Mouse (Mus musculus): ENCODE data around the gene Ube2g2. TPM values are rescaled to one million over a fixed set of nuclear protein-coding genes. Genes with fewer than 3 reads are reported as not detected.
"Not testable (repeated sequence)": the region's sequence is repeated elsewhere in the genome, so short reads cannot be mapped to it uniquely, and the experiment has no call there.

The Ube2g2 gene
- total RNA-seq, 2 experiments from 2014 or later: 39.4 to 50.7 TPM

GRCm38 (mm10) chr10:77687021-77687420 lies 64.9 kb downstream of the Ube2g2 start:
- no peak for ATAC-seq (replicated peaks; ENCODE audit: low FRiP score, low TSS enrichment, poor library complexity, severe bottlenecking)

GRCm38 (mm10) chr10:77690356-77690807 lies 68.3 kb downstream of the Ube2g2 start, which contains the start of gene Gm19402:
Gm19402 (minus strand) TSS chr10:77690757.
- not testable (repeated sequence) for ATAC-seq (replicated peaks; ENCODE audit: low FRiP score, low TSS enrichment, poor library complexity, severe bottlenecking)

Other genes starting within 250 kb of the Ube2g2 start
- 0.28 TPM in 1 of 2 replicates, not detected in the other for gene Adarb1, start 204.0 kb upstream of the Ube2g2 start, total RNA-seq (2014; fragmentation: Nextera tagmentation)
- gene Adarb1, start 204.0 kb upstream of the Ube2g2 start, total RNA-seq (2017): 1.1 and 3.9 TPM in 2 replicates
- gene Fam207a, start 106.5 kb upstream of the Ube2g2 start, total RNA-seq (2014; fragmentation: Nextera tagmentation): 19.8 and 20.0 TPM in 2 replicates
- 28.5 and 30.5 TPM in 2 replicates for gene Fam207a, start 106.5 kb upstream of the Ube2g2 start, total RNA-seq (2017)
- gene Itgb2, start 92.0 kb upstream of the Ube2g2 start, total RNA-seq (2014; fragmentation: Nextera tagmentation): 10.4 and 26.2 TPM in 2 replicates
- gene Itgb2, start 92.0 kb upstream of the Ube2g2 start, total RNA-seq (2017): 13.2 and 14.2 TPM in 2 replicates
- 31.7 and 48.4 TPM in 2 replicates for gene Pttg1ip, start 40.6 kb upstream of the Ube2g2 start, total RNA-seq (2014; fragmentation: Nextera tagmentation)
- 36.3 and 37.6 TPM in 2 replicates for gene Pttg1ip, start 40.6 kb upstream of the Ube2g2 start, total RNA-seq (2017)
- gene Sumo3, start 16.2 kb upstream of the Ube2g2 start, total RNA-seq (2014; fragmentation: Nextera tagmentation): 71.3 and 81.0 TPM in 2 replicates
- gene Sumo3, start 16.2 kb upstream of the Ube2g2 start, total RNA-seq (2017): 150 and 265 TPM in 2 replicates
- gene Gm49325, start 16.1 kb upstream of the Ube2g2 start, total RNA-seq (2014; fragmentation: Nextera tagmentation): not detected in 2 replicates
- not detected in 2 replicates for gene Gm49325, start 16.1 kb upstream of the Ube2g2 start, total RNA-seq (2017)
- gene Tspear, start 64.3 kb downstream of the Ube2g2 start, total RNA-seq (2014; fragmentation: Nextera tagmentation): 0.22 TPM in 1 of 2 replicates, not detected in the other
- gene Tspear, start 64.3 kb downstream of the Ube2g2 start, total RNA-seq (2017): not detected in 2 replicates
- not detected in 2 replicates for gene Gm19402, start 68.5 kb downstream of the Ube2g2 start, total RNA-seq (2014; fragmentation: Nextera tagmentation)
- not detected in 2 replicates for gene Gm19402, start 68.5 kb downstream of the Ube2g2 start, total RNA-seq (2017)
- gene Gm9508, start 75.0 kb downstream of the Ube2g2 start, total RNA-seq (2014; fragmentation: Nextera tagmentation): not detected in 2 replicates
- gene Gm9508, start 75.0 kb downstream of the Ube2g2 start, total RNA-seq (2017): not detected in 2 replicates
- not detected in 2 replicates for gene Gm10272, start 84.4 kb downstream of the Ube2g2 start, total RNA-seq (2014; fragmentation: Nextera tagmentation)
- gene Gm10272, start 84.4 kb downstream of the Ube2g2 start, total RNA-seq (2017): not detected in 2 replicates
- gene Gm10024, start 89.2 kb downstream of the Ube2g2 start, total RNA-seq (2014; fragmentation: Nextera tagmentation): not detected in 2 replicates
- gene Gm10024, start 89.2 kb downstream of the Ube2g2 start, total RNA-seq (2017): not detected in 2 replicates
- not detected in 2 replicates for gene Gm10142, start 93.5 kb downstream of the Ube2g2 start, total RNA-seq (2014; fragmentation: Nextera tagmentation)
- gene Gm10142, start 93.5 kb downstream of the Ube2g2 start, total RNA-seq (2017): not detected in 2 replicates
- gene Krtap12-1, start 98.3 kb downstream of the Ube2g2 start, total RNA-seq (2014; fragmentation: Nextera tagmentation): not detected in 2 replicates
- not detected in 2 replicates for gene Krtap12-1, start 98.3 kb downstream of the Ube2g2 start, total RNA-seq (2017)
- not detected in 2 replicates for gene Gm10100, start 104.2 kb downstream of the Ube2g2 start, total RNA-seq (2014; fragmentation: Nextera tagmentation)
- gene Gm10100, start 104.2 kb downstream of the Ube2g2 start, total RNA-seq (2017): not detected in 2 replicates
- gene Gm18596, start 120.4 kb downstream of the Ube2g2 start, total RNA-seq (2014; fragmentation: Nextera tagmentation): not detected in 2 replicates
- not detected in 2 replicates for gene Gm18596, start 120.4 kb downstream of the Ube2g2 start, total RNA-seq (2017)
- gene Gm9736, start 129.1 kb downstream of the Ube2g2 start, total RNA-seq (2014; fragmentation: Nextera tagmentation): not detected in 2 replicates
- not detected in 2 replicates for gene Gm9736, start 129.1 kb downstream of the Ube2g2 start, total RNA-seq (2017)
- gene Gm3233, start 137.4 kb downstream of the Ube2g2 start, total RNA-seq (2014; fragmentation: Nextera tagmentation): not detected in 2 replicates
- not detected in 2 replicates for gene Gm3233, start 137.4 kb downstream of the Ube2g2 start, total RNA-seq (2017)
- gene Gm3238, start 149.1 kb downstream of the Ube2g2 start, total RNA-seq (2014; fragmentation: Nextera tagmentation): not detected in 2 replicates
- not detected in 2 replicates for gene Gm3238, start 149.1 kb downstream of the Ube2g2 start, total RNA-seq (2017)
- not detected in 2 replicates for gene Gm7138, start 154.7 kb downstream of the Ube2g2 start, total RNA-seq (2014; fragmentation: Nextera tagmentation)
- not detected in 2 replicates for gene Gm7138, start 154.7 kb downstream of the Ube2g2 start, total RNA-seq (2017)
- not detected in 2 replicates for gene Gm3250, start 160.3 kb downstream of the Ube2g2 start, total RNA-seq (2014; fragmentation: Nextera tagmentation)
- gene Gm3250, start 160.3 kb downstream of the Ube2g2 start, total RNA-seq (2017): not detected in 2 replicates
- not detected in 2 replicates for gene Gm7137, start 165.9 kb downstream of the Ube2g2 start, total RNA-seq (2014; fragmentation: Nextera tagmentation)
- not detected in 2 replicates for gene Gm7137, start 165.9 kb downstream of the Ube2g2 start, total RNA-seq (2017)
- not detected in 2 replicates for gene Gm9639, start 172.8 kb downstream of the Ube2g2 start, total RNA-seq (2014; fragmentation: Nextera tagmentation)
- gene Gm9639, start 172.8 kb downstream of the Ube2g2 start, total RNA-seq (2017): not detected in 2 replicates
- not detected in 2 replicates for gene Gm19668, start 176.9 kb downstream of the Ube2g2 start, total RNA-seq (2014; fragmentation: Nextera tagmentation)
- not detected in 2 replicates for gene Gm19668, start 176.9 kb downstream of the Ube2g2 start, total RNA-seq (2017)
- gene Gm9507, start 189.6 kb downstream of the Ube2g2 start, total RNA-seq (2014; fragmentation: Nextera tagmentation): not detected in 2 replicates
- not detected in 2 replicates for gene Gm9507, start 189.6 kb downstream of the Ube2g2 start, total RNA-seq (2017)
- gene Gm2696, start 192.4 kb downstream of the Ube2g2 start, total RNA-seq (2014; fragmentation: Nextera tagmentation): not detected in 2 replicates
- gene Gm2696, start 192.4 kb downstream of the Ube2g2 start, total RNA-seq (2017): not detected in 2 replicates
- not detected in 2 replicates for gene Krtap10-4, start 204.8 kb downstream of the Ube2g2 start, total RNA-seq (2014; fragmentation: Nextera tagmentation)
- not detected in 2 replicates for gene Krtap10-4, start 204.8 kb downstream of the Ube2g2 start, total RNA-seq (2017)
- not detected in 2 replicates for gene Krtap10-10, start 213.7 kb downstream of the Ube2g2 start, total RNA-seq (2014; fragmentation: Nextera tagmentation)
- not detected in 2 replicates for gene Krtap10-10, start 213.7 kb downstream of the Ube2g2 start, total RNA-seq (2017)
- gene Gm36176, start 224.5 kb downstream of the Ube2g2 start, total RNA-seq (2014; fragmentation: Nextera tagmentation): not detected in 2 replicates
- gene Gm36176, start 224.5 kb downstream of the Ube2g2 start, total RNA-seq (2017): not detected in 2 replicates
- gene Gm10318, start 230.6 kb downstream of the Ube2g2 start, total RNA-seq (2014; fragmentation: Nextera tagmentation): not detected in 2 replicates
- not detected in 2 replicates for gene Gm10318, start 230.6 kb downstream of the Ube2g2 start, total RNA-seq (2017)
- gene Gm3285, start 239.7 kb downstream of the Ube2g2 start, total RNA-seq (2014; fragmentation: Nextera tagmentation): not detected in 2 replicates
- gene Gm3285, start 239.7 kb downstream of the Ube2g2 start, total RNA-seq (2017): not detected in 2 replicates

Measured in megakaryocyte-erythroid progenitor cell, adult 5-6 weeks (primary cell).